Mouse (Mus musculus) embryo, embryonic 9.5 days (tissue): ENCODE measurements around the gene Mfap4.

Experiments
- DNase-seq: peaks from one replicate; pipeline ENCODE4 v3.0.0-alpha.2; 2017; ENCODE audit errors: extremely low spot score

The Mfap4 gene

DNA sequence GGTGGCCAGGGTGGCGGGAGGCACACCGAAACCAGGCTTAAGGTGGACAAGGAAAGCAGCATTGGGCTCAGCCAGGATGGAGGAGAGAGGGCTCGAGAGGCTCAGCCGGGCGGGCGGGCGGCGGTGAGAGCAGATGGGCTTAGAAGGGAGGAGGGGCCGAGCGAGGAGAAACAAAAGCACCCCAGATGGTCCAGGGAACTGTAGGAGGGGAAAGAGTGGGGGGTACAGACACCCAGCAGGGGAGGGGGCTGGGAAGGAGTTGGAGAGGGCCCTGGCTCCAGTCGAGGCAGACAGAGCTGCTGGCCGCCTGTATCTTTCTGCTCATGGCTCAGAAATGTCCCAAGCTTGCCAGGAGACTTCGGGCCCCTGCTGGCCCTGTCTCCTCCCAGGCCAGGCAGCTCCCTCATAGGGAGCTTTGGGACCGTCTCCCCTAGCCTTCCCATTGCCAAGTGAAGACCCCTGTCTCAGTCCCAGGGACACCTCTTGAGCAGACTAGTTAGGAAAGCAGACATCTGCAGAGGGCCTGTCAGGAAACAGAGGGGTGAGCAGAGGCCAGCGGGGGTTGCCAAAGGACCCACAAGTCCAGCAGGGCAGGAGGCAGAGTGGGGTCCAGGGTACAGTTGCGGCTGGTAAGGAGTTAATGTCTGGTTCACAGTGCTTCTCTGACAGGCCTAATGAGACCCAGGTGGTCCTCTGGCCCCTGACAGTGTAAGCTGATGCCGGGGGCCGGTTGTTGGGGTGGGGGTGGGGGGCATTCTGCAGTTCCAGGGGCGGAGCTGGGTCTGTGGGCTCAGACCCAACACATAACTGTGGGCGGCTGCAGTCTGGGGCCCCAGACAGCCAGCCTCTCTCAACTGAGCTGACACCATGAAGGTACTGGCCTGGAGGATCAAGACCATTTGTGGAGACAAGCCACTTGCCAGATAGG is at the start of gene Mfap4:
TSS of gene Mfap4 (plus strand) at position 819 of the 928 bp plus-strand sequence.
- DNase-seq: peak; percentile 84

DNA sequence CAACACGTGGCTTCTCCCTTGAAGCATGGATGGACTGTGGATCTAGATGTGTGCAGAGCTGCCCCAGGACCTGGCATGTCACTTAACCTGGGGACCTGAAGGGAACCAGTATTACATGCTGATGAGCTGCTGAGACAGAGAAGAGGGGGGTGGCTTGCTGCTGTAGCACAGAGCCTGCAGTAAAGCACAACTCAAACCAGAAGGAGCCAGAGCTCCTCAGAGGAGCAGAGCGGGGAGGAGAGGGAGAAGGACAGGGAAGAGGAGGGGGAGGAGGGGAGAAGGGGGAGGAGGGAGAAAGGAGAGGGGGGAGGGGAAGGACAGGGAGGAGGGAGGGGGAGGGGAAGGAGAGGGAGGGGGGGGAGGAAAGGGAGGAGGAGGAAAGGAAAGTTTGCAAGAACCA is 48.9 kb upstream of the Mfap4 start:
- no peak for DNase-seq

DNA sequence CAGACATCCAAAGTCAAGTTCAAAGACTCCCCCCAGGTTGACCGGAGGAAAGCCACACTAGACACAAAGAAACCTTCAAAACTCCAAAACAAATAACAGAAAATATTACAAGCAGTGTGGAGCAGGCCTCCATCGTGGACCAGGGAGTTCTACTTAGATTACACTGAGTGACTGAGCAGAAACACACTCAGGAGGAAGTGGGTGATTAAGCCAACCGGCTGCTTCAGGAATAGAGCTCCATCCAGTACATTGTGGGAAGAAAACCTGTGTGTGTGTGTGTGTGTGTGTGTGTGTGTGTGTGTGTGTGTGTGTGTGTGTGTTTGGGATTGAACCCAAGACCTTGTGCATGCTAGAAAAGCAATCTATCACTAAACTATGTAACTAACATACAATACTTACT is 46.1 kb upstream of the Mfap4 start:
- no peak for DNase-seq

DNA sequence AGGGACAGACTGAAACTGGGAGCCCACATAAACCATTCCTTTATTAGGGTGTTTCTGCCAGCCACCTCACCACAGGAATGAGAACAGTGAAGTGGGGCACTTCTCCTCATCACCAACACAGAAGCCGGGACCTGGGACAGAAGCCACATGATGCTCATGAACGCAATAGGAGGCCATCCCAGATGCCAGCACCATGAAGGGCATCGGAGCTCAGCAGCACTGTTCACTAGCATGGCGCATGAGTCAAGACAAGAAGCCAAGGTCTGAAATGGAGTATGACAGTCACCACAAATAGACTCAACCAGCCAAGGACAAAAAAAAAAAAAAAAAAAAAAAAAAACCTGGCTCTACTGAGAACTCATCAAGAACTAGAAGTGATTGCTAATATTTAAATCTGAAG is 44.8 kb upstream of the Mfap4 start:
- no peak for DNase-seq

DNA sequence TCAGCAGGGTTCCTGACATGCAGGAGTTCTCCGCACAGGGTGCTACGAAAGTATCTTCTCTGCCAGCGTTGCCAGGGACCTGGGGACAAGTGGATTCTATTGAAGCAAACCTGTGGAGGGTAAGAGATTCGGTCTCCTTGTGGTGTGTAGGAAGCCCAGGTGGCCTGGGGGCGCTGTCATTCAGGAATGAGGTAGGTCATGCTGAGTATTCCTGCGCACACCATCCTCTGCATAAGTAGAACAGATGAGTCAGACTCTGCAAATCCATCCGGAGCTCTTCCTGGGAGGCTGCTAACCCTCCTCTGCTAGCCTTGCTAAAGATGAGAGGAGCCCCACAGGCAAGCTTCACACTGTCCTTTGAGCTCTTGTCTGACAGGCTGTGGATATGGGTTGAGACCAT is 43.6 kb upstream of the Mfap4 start:
- no peak for DNase-seq

DNA sequence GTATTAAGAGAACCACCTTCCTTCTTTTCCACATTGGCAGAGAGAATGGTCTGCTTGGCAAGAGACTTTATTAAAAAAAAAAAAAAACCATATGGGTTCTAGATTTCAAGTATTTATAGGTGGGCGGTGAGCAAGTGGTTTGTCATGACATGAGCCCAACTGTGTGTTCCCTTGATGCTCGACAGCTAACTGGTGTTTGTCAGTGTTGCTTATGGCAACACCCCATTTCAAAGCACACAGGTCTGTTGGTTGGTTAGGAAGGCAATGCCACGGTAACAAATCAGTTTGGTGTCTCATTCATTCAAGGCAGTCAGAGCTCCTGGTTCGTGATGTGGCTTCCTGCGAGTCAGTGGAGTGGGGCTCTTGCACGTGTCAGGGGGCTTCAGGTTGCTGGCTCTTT is 41.4 kb upstream of the Mfap4 start:
- no peak for DNase-seq

DNA sequence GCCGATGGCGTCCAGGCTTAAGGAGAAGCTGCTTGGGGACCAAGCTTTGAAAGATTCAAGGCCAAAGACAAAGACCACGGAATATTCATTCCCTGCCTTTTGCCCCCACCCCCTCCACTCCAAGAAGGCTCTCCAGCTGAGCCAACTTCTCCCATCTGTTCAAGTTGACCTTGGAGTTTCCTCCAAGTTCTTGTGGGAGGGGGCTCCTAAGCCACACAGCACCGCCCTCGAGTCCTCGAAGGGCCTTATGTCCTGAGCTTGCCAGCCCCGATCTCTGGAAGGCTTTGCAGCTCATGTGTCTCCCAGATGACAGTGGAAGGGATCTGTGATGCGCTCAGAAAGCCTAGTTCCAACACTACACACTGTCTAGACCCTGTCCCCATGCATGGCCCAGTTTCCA is 37.9 kb upstream of the Mfap4 start:
- DNase-seq: no peak

DNA sequence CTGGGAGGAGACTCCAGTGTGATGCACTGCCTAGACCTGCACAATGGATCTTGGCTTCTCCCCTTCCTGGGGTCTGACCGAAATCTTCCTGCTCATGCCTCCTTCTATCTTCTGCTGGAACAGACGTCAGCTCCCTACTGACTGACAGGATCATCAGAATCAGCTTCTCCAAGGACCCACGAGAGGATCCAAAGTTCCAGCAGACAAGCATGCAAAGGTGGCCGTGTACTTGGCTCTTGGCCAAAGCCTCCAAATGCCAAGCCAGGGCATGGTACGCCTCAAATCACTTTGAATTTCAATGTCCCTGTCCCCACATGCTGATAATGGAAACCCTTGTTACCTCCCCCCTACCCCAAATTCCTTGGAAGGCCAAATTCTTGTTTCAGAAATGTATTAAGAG is 37.2 kb upstream of the Mfap4 start:
- no peak for DNase-seq

DNA sequence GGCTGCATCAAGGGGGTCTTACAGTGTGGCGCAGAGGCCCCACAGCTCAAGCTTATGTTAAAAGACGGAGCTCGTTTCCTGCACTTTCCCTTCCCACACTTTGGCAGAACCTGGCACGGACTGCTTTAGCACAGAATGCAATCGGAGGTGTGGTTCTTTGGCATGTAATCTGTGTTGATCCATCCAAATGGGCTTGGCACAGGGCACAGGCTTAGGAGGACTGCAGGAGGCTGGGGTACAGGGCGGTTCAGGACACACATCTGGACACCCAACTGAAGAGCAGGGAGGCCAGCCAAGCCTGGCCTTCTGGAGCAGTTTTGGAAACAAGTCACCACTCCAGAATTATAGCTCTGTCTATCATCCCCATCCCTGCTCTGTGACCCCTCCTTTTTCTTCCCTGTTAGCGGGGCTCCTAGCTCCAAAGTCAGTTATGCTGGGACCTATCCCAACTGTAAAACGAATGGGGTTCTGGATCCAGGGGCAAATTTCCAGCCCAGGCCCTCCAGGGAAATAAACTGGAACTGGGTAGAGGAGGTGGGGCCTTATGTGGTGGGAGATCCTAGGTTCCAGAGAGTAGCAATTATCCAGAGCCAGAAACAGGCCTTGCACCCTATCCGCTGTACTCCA is 36.5 kb upstream of the Mfap4 start:
- no peak for DNase-seq

DNA sequence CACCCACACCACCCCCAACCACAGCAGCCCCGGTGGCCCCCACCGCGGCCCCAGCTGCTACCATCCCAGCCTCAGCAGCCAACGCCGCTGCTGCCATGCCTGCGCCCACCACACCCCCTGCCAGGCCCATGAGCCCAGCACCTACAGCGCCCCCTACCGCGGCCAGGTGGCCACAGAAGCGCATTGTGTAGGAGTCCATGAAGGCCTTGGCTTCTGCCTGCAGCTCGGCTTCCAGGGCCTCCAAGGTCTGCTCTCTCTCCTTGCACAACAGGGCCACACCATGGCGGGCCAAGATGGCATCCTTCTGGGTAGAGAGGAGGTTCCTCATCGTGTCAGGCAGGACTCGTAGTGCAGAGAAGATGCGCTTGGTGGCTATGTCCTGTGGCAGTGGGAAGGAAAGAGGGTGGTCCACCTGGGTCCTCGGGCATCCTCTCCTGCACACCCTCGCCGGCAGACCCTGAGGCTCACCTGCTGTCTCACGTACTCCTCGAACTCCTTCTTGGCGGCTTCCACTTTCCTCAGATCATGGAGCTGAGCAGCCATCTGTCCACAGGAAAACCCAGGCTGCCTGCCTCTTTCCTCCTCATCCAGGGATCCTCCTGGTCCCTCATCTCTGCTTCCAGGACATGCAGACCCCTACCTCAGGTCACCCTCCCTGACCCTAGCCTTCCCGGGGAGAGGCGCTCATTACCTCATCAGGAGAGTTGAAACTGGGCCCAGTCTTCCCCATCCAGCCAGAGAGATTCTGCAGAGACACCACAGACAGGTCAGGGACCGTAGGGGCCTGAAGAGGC is 35.5 kb upstream of the Mfap4 start:
- DNase-seq: no peak

DNA sequence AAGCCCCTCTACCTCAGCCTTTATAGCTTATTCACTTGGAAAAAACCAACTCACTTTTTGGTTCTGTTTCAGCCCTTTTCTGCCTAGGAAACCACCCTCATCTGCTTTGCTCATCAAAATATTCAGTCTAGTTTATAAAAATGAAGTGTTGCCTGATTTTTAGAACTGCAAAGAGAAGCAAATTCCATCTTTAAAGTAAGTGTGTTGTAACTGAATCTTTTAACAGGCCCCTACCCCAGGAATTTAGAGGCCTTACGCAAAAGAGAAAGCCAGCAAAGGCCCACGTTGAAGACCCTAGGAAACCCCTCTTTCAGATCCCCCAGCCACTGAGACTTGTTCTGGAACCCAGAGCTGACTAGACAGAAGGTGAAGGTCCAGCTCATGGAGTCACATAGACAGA is 21.2 kb upstream of the Mfap4 start:
- DNase-seq: no peak

DNA sequence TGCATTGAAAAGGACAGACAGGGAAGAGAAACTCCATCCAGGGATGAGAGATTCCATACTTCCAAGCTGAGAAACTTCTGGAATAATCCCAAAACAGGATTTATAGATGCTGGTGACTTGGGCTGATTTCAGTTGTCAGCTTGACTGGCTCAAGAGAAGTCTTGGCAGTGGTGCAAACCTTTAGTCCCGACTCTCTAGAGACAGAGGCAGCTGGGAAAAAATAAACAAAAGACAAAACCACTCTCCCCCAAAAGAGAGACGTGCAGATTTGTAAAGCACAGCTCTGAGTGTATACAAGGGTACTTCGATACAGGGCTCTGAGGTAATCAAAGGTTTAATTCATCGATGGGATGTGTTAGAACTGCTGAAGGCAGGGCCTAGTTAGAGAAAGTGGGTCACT is 19.8 kb upstream of the Mfap4 start:
- no peak for DNase-seq

DNA sequence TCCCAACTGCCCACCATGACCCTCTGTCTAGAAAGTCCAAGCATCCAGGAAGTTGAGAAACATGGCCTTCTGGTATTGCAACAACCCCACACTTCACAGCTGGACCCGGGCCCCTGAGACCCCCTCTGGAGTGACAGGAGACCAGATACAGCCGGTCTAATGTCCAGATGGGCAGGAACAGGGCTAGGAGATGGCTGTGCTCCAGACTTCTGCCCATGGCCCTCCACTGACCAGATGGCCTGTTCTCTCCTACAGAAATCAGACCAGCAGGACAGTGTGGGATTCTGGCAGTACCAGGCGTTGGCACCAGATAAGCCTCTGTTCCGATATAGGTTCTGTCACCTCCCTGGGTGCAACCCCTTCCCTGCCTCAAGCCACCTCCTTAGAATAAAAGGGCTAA is 16.7 kb upstream of the Mfap4 start:
- no peak for DNase-seq

DNA sequence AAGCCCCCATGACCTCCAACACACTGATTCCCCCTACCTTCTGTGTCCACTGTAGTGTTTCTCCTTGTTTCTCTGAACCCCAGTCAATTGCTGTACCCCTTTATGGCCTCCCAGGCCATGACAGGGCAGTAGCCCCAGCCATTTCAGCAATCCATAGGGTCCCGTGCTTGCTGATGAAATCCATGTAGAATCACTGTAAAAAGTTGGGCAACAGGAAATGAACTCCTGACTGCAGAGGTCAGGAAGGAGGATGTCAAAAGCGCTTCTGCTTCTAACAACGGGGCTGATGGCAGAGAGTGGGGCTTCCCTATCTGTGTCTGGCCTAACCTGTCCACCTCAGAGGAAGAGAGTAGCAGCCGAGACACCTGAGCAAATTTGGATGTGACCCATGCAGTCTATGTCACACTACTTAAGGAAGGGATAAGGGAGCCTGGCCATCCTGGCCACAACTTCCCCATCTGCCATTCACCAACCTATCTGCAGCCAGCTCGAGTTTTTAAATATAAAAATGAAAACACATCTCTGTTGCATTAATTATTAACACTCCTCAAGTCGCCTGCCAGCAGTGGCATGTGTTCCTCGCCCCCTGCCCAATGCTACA is 15.8 kb upstream of the Mfap4 start:
- DNase-seq: no peak

DNA sequence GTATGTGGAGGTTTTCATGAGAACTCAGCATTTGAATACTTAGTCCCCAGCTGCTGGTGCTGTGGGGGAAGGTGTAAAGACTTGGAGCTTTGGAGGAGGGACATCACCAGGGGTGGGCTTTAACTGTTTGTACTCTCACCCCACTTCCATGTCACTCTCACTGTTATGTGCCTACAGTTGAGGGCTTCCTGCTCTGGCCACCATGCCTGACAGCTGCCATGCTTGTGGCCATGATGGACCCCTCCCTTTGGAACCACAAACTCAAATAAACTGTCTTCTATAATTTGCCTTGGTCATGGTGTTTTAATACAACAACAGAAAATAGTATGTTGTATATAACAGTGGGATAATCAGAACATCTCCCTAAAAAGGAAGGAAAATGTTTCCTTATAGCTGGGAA is 14.4 kb upstream of the Mfap4 start:
- no peak for DNase-seq

DNA sequence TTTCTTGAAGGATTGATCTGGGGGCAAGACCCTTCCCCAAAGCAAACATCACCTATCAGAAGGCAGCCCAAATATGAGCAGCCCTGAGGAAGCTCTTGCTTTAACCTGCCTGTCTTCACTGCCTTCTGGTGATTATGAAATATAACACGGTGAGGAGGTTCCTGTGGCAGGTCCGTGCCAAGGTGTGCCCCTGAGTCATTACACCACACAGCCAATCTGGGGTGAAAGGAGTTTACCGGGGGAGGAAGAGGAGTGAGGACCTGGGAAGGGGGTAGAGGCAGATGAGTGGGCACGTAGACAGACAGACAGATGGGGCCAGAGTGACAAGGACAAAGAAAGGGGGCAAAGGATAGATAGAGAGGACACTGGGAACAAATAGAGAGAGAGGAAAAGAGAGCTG is 11.6 kb upstream of the Mfap4 start:
- no peak for DNase-seq

DNA sequence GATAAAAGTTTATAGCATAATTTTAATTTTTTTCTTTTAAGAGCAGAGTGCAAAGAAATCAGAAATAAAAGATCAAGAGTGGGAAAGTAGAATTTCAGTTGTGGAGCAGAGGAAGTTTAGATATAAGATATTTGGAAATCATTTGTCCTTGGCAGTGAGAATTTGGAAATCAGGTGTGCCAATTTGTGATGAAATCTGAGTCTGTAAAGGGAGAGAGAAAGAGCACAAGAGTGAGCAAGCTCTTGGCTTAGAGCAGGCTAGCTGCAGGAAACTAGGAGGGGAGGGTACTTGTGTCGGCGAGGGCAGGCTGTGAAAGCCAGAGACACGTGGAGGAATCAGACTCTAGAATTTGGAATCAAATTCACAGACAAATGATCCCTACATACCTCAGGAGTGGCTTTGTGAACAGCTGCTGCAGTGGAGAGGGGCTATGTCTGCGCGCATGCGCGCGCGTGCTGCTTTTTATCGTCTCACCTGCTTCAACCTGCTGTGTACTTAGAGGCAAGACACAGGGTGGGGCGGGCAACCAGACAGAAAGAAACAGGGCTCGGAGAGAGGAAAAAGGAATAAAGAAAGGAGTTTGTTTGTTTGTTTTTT is 8.3 kb upstream of the Mfap4 start:
- no peak for DNase-seq

DNA sequence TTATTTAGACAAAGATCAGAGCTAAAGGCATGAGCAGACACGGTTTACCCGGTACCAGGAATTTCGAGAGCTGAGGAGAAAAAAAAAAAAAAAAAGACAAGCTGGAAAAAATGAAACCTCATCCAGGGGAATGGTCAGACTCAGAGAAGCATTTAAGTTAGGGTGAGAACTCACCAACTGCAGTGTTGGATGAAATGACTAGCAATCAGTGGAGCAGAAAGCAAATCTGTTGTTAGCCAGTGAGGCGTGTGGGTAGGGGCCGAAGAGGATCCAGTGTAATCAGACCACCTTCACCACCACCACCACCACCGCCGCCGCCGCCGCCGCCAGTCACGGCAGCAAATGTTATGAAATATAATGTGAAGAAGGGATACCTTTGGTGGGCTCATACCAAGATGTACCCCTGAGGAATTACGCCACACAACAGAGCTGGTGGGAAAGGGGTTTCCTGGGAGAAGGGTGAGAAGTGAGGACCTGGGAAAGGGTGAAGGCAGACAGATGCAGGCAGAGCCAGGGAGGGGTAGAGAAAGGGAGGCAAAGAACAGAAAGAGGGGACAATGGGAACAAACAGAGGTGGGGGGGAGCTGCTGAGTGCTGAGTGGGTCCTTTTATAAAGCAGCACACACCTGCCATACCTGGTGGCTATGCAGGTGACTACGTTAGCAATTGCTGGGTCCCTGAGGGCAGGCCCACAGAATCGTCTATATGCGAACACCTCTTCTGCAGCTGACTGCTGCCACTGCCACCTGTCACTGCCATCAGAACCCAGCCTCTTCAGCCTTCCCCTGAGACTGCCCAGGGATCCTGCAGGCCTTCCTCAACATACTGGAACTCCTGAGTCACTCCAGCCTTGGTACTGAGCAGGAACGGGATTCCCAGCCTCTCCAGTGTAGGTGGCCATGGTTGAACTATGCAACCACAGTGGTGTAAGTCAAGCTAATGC is 7.4 kb upstream of the Mfap4 start:
- DNase-seq: no peak

DNA sequence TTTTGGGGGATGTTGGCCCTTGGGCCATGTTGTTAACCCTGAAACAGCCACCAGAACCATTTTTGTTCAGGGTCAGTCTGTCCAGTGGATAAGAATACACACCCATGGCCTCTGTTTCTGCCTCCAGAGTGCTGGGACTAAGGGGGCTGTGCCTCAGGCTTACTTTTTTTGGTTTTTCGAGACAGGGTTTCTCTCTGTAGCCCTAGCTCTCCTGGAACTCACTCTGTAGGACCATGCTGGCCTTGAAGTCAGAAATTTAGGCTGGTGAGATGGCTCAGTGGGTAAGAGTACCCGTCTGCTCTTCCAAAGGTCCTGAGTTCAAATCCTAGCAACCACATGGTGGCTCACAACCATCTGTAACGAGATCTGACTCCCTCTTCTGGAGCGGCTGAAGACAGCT is 6.4 kb upstream of the Mfap4 start:
- DNase-seq: no peak

DNA sequence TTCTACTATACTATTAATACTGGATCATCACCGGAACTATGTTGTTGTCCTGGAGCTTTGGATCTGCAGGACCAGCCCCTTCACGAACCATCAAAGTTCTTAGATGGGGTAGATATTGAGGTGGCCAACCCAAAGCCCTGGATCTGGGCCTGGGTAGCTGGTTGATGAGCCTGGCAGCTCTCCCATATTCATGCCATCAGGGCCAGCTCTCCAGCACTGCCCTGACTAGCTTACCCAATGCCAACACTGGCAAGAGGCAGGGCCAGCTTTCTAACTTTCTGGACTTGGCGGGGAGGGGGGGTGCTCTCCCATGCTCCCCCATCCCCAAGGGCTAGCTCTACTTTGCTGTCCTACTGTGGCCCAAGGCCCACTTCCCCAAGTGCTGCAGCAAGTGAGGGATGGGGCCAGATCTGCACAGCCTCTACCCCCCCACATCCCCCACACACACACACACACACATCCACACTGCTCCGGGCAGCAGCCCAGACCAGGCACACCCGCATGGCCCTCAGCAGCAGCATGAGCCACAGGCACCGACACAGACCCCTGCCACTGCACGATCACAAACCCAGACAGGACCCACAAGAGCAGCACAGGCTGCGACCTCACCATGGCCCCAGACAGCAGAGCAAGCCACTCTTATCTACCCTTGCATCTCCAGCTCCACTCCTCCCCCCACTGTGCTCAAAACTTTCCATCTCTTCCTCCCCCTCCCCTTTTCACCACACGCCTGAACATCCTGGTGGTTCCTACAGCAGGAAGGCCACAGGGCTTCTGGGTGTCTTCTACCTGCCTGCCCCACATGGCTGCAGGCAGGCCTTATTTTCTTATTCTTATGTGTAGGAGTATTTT is 3.8 kb upstream of the Mfap4 start:
- DNase-seq: no peak
